Mouse (Mus musculus): Measurements from ENCODE around the gene Gm21915. TPM values are rescaled to one million over a fixed set of nuclear protein-coding genes. Genes with fewer than 3 reads are reported as not detected.
A peak's percentile ranks its signal among the peaks of the same experiment; 100 is the strongest.

Gm21915 gene
- polyA plus RNA-seq (2015; fragmentation: Nextera tagmentation; extraction: Ambion mirVana): not detected in 2 replicates

GRCm38 (mm10) chr9:40670313-40670712 is at the start of gene Gm21915:
TSS of gene Gm21915 (plus strand) at chr9:40670613.
- Histone ChIP-seq H3K27ac (no peak within 1 kb of the TSS), H3K4me2 (ENCODE audit: low read length) (no peak within 1 kb of the TSS), H3K9me3 (replicated peaks; ENCODE audit: low read length) (no peaks in the 10 kb centered on the region), H3K4me3 (replicated peaks; ENCODE audit: low read depth, low read length) (no peak within 1 kb of the TSS), H3K36me3 (ENCODE audit: insufficient read depth, low read length) (no peaks in the 10 kb centered on the region), H3K9ac (ENCODE audit: low read depth, low read length) (no peak within 1 kb of the TSS), H3K27me3 (ENCODE audit: insufficient read depth, low read length) (no peaks in the 10 kb centered on the region), H3K4me1 (replicated peaks; ENCODE audit: insufficient read depth, low read length) (no peaks in the 10 kb centered on the region)
- ATAC-seq (replicated peaks; ENCODE audit: low FRiP score, low read depth) (no peak), DNase-seq (ENCODE audit: low spot score) (no peak)
- TF ChIP-seq CTCF (IDR thresholded peaks at IDR 0.05; ENCODE audit: low read depth): no peak
- WGBS: 85% methylated on average over 3 of the region's 3 CpGs

DNA sequence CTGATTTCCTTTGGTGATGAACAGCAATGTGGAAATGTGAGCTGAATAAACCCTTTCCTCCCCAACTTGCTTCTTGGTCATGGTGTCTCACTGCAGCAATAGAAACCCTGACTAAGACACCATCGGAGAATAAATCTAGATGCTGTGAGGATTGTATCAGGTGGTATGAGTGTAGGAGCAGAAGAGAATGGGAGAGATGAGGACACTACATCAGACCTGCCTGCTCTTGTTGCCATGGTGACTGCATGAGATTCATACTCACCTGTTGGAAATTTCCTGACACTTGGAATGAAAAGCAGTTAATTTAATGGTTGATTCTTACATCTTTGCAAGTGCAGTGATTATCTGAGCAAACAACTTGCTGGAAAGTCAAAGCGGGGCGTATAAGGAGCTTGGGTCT is 48.1 kb upstream of the Gm21915 start:
- Histone ChIP-seq H3K36me3 (ENCODE audit: insufficient read depth, low read length) (no peaks in the 10 kb centered on the region), H3K9ac (ENCODE audit: low read depth, low read length) (no peak overlapping the region), H3K4me3 (replicated peaks; ENCODE audit: low read depth, low read length) (no peak overlapping the region), H3K4me1 (replicated peaks; ENCODE audit: insufficient read depth, low read length) (no peaks in the 10 kb centered on the region), H3K27me3 (ENCODE audit: insufficient read depth, low read length) (no peaks in the 10 kb centered on the region), H3K9me3 (replicated peaks; ENCODE audit: low read length) (no peaks in the 10 kb centered on the region), H3K4me2 (ENCODE audit: low read length) (no peak overlapping the region), H3K27ac (no peak overlapping the region)
- no peak for ATAC-seq (replicated peaks; ENCODE audit: low FRiP score, low read depth)
- DNase-seq (ENCODE audit: low spot score): no peak
- TF ChIP-seq CTCF (IDR thresholded peaks at IDR 0.05; ENCODE audit: low read depth): no peak
- 97% methylated on average over 3 of the region's 3 CpGs for WGBS

GRCm38 (mm10) chr9:40622793-40623192 is 47.6 kb upstream of the Gm21915 start:
- ATAC-seq (replicated peaks; ENCODE audit: low FRiP score, low read depth) (no peak), DNase-seq (ENCODE audit: low spot score) (no peak)
- WGBS: 93% methylated on average over 4 of the region's 4 CpGs
- TF ChIP-seq CTCF (IDR thresholded peaks at IDR 0.05; ENCODE audit: low read depth): no peak
- H3K4me2 ChIP-seq (ENCODE audit: low read length): no peak overlapping the region
- no peak overlapping the region for H3K4me3 ChIP-seq (replicated peaks; ENCODE audit: low read depth, low read length)
- no peaks in the 10 kb centered on the region for H3K27me3 ChIP-seq (ENCODE audit: insufficient read depth, low read length)
- H3K4me1 ChIP-seq (replicated peaks; ENCODE audit: insufficient read depth, low read length): no peaks in the 10 kb centered on the region
- H3K36me3 ChIP-seq (ENCODE audit: insufficient read depth, low read length): no peaks in the 10 kb centered on the region
- no peak overlapping the region for H3K9ac ChIP-seq (ENCODE audit: low read depth, low read length)
- H3K9me3 ChIP-seq (replicated peaks; ENCODE audit: low read length): no peaks in the 10 kb centered on the region
- H3K27ac ChIP-seq: no peak overlapping the region

GRCm38 (mm10) chr9:40625341-40625740 is 45.1 kb upstream of the Gm21915 start:
- DNase-seq (ENCODE audit: low spot score) (no peak), ATAC-seq (replicated peaks; ENCODE audit: low FRiP score, low read depth) (no peak)

GRCm38 (mm10) chr9:40626566-40626965 is 43.8 kb upstream of the Gm21915 start:
- WGBS: 54% methylated on average over 11 of the region's 11 CpGs
- Histone ChIP-seq H3K4me2 (ENCODE audit: low read length) (no peak overlapping the region), H3K27ac (no peak overlapping the region), H3K27me3 (ENCODE audit: insufficient read depth, low read length) (no peaks in the 10 kb centered on the region), H3K9ac (ENCODE audit: low read depth, low read length) (no peak overlapping the region), H3K4me3 (replicated peaks; ENCODE audit: low read depth, low read length) (no peak overlapping the region), H3K4me1 (replicated peaks; ENCODE audit: insufficient read depth, low read length) (no peaks in the 10 kb centered on the region), H3K36me3 (ENCODE audit: insufficient read depth, low read length) (no peaks in the 10 kb centered on the region), H3K9me3 (replicated peaks; ENCODE audit: low read length) (no peaks in the 10 kb centered on the region)
- DNase-seq (ENCODE audit: low spot score) (no peak), ATAC-seq (replicated peaks; ENCODE audit: low FRiP score, low read depth) (no peak)
- no peak for TF ChIP-seq CTCF (IDR thresholded peaks at IDR 0.05; ENCODE audit: low read depth)

More at GRCm38 (mm10) chr9:40625341-40625740, 45.1 kb upstream of the Gm21915 start:
- no peaks in the 10 kb centered on the region for H3K36me3 ChIP-seq (ENCODE audit: insufficient read depth, low read length)
- H3K4me1 ChIP-seq (replicated peaks; ENCODE audit: insufficient read depth, low read length): no peaks in the 10 kb centered on the region
- H3K9ac ChIP-seq (ENCODE audit: low read depth, low read length): no peak overlapping the region
- 79% methylated on average over 3 of the region's 3 CpGs for WGBS
- H3K9me3 ChIP-seq (replicated peaks; ENCODE audit: low read length): no peaks in the 10 kb centered on the region
- no peaks in the 10 kb centered on the region for H3K27me3 ChIP-seq (ENCODE audit: insufficient read depth, low read length)
- TF ChIP-seq CTCF (IDR thresholded peaks at IDR 0.05; ENCODE audit: low read depth): no peak
- no peak overlapping the region for H3K27ac ChIP-seq
- H3K4me3 ChIP-seq (replicated peaks; ENCODE audit: low read depth, low read length): no peak overlapping the region
- no peak overlapping the region for H3K4me2 ChIP-seq (ENCODE audit: low read length)

DNA sequence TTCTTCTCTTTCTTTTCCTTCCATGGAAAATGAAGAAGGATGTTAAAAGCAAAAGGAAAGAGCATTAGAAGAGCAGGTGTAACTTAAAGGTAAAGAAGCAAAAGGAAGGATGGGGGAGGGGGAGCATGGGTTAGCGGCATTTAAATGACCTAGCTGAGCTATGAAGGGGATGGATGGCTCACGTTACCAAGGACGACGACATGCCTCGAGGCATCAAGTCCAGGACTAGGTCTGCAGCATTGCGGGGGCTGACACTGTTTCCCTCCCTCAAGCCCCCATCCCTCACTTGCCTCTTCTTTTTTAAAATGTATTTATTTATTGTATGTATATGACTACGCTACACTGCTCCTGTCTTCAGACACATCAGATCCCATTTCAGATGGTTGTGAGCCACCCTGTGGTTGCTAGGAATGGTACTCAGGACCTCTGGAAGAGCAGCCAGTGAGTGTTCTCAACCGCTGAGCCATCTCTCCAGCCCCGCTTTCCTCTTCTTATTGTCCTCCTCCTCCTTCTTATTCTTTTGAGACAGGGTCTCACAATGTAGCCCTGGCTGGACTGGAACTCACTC is 43.2 kb upstream of the Gm21915 start:
- H3K27ac ChIP-seq: no peak overlapping the region
- H3K4me3 ChIP-seq (replicated peaks; ENCODE audit: low read depth, low read length): no peak overlapping the region
- TF ChIP-seq CTCF (IDR thresholded peaks at IDR 0.05; ENCODE audit: low read depth): 0 out of 2 replicates have a peak, but pooled peaks have one; percentile 10
- whole genome bisulfite sequencing: 45% methylated on average over 9 of the region's 9 CpGs
- no peak for DNase-seq (ENCODE audit: low spot score)
- no peak overlapping the region for H3K9ac ChIP-seq (ENCODE audit: low read depth, low read length)
- no peaks in the 10 kb centered on the region for H3K27me3 ChIP-seq (ENCODE audit: insufficient read depth, low read length)
- no peak overlapping the region for H3K4me2 ChIP-seq (ENCODE audit: low read length)
- no peaks in the 10 kb centered on the region for H3K36me3 ChIP-seq (ENCODE audit: insufficient read depth, low read length)
- no peak for ATAC-seq (replicated peaks; ENCODE audit: low FRiP score, low read depth)
- no peaks in the 10 kb centered on the region for H3K4me1 ChIP-seq (replicated peaks; ENCODE audit: insufficient read depth, low read length)
- H3K9me3 ChIP-seq (replicated peaks; ENCODE audit: low read length): no peaks in the 10 kb centered on the region
